Mouse (Mus musculus) intestine, postnatal 0 days (tissue): ENCODE data around the gene Ccdc162. TPM values are rescaled to one million over a fixed set of nuclear protein-coding genes. Genes with fewer than 3 reads are reported as not detected.

Source experiments
- ATAC-seq: fragments of 200-750 bp; cut with Nextera tagmentation; 2 replicates; pipeline ENCODE4 v1.8.0; 2017; ENCODE audit warnings: mild to moderate bottlenecking, moderate TSS enrichment, moderate library complexity
- H3K27ac ChIP-seq: fragments of 300-500 bp; sonication (generic); 2 replicates; pipeline ENCODE4 v1.5.1; 2014; ENCODE audit warnings: mild to moderate bottlenecking, low read depth, low read length, moderate library complexity
- H3K27me3 ChIP-seq: fragments of 300-500 bp; sonication (generic); replicated peaks from 2 replicates; pipeline ENCODE4 v1.6.1; 2014; ENCODE audit warnings: low read length, mixed read lengths; ENCODE audit not compliant: control insufficient read depth, insufficient read depth
- H3K36me3 ChIP-seq: fragments of 300-500 bp; sonication (generic); 2 replicates; pipeline ENCODE4 v1.6.1; 2014; ENCODE audit warnings: mild to moderate bottlenecking, moderate library complexity; ENCODE audit not compliant: control insufficient read depth, insufficient read depth
- H3K4me1 ChIP-seq: fragments of 300-500 bp; sonication (generic); replicated peaks from 2 replicates; pipeline ENCODE4 v1.6.1; 2014; ENCODE audit warnings: antibody characterized with exemption, low read length, mixed read lengths; ENCODE audit not compliant: control insufficient read depth, insufficient read depth
- H3K4me2 ChIP-seq: fragments of 300-500 bp; sonication (generic); replicated peaks from 2 replicates; pipeline ENCODE4 v1.6.1; 2014; ENCODE audit warnings: low read depth, mild to moderate bottlenecking, moderate library complexity
- H3K4me3 ChIP-seq: fragments of 300-500 bp; sonication (generic); 2 replicates; pipeline ENCODE4 v1.5.1; 2014; ENCODE audit warnings: low read depth, low read length
- H3K9ac ChIP-seq: fragments of 300-500 bp; sonication (generic); 2 replicates; pipeline ENCODE4 v1.6.1; 2014; ENCODE audit warnings: mild to moderate bottlenecking, low read depth, low read length
- H3K9me3 ChIP-seq: fragments of 300-500 bp; sonication (generic); 2 replicates; pipeline ENCODE4 v1.6.1; 2016; ENCODE audit warnings: mixed run types; ENCODE audit not compliant: control insufficient read depth
- CTCF ChIP-seq: sonication (generic); IDR thresholded peaks from 2 replicates; pipeline ENCODE4 v1.5.1; 2016; ENCODE audit warnings: low read depth, mild to moderate bottlenecking, control low read depth, antibody characterized with exemption, moderate library complexity
- WGBS: fragments of 180-500 bp; shearing (Covaris S2); extraction: QIAGEN DNeasy Blood & Tissue Kit; methylation state at CpG from one replicate; pipeline ENCODE4 v1.1.7; 2014; 5-methylcytosine and 5-hydroxymethylcytosine counted together
- microRNA-seq: library from miRNA; unstranded; fragments of <30 nt; microRNA quantifications from one replicate; pipeline ENCODE4, GENCODE M21; 2016
- polyA plus RNA-seq: library from polyadenylated mRNA; unstranded; fragments of >200 nt; fragmentation: Nextera tagmentation; extraction: Ambion mirVana; gene quantifications from 2 replicates; pipeline ENCODE4 v1.2.1, GENCODE M21; 2015

Gene Ccdc162
- polyA plus RNA-seq, 1 experiment from 2014 or later = 8.3 TPM

- Histone ChIP-seq H3K4me3 (peak overlapping the region; percentile 73), H3K9ac (peak overlapping the region; percentile 75), H3K36me3 (peaks cover 39% of the 10 kb centered on the region), H3K9me3 (no peaks in the 10 kb centered on the region), H3K4me1 (peaks cover 7% of the 10 kb centered on the region), H3K27me3 (no peaks in the 10 kb centered on the region), H3K4me2 (peak overlapping the region; percentile 100), H3K27ac (peak overlapping the region; percentile 88; the same call in 1 of the 2 replicates)
- TF ChIP-seq CTCF = peak; percentile 56
- 13% methylated on average over 8 of the region's 8 CpGs for WGBS
- ATAC-seq = peak; percentile 34
Observed at GRCm38 (mm10) chr10:41489294-41489693, 227.1 kb downstream of the Ccdc162 start.

DNA sequence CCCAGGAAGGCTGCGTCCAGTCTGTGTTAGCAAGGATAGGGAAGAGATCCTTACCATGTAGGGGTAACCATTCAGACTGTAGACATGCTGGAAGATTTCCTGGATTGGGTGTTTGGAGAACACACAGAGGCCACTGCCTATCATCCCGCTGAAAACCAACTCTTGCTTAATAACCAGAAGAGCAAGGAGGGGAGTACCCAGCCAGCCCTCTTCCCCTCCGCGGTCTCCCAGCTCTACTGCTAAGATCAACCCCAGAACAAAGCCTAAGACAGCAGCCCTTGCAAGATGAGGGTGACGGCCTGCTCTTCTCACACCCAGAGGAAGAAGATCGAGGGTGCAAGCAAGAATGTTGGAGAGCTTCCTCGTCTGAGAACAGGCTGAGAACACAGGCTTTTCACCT is 227.6 kb downstream of the Ccdc162 start:
- H3K27me3 ChIP-seq = no peaks in the 10 kb centered on the region
- peaks cover 42% of the 10 kb centered on the region for H3K36me3 ChIP-seq
- H3K4me3 ChIP-seq = peak overlapping the region; percentile 73
- WGBS = 26% methylated on average over 7 of the region's 7 CpGs
- peak overlapping the region; percentile 75 for H3K9ac ChIP-seq
- H3K27ac ChIP-seq = peak overlapping the region; percentile 60; the same call in 1 of the 2 replicates
- no peaks in the 10 kb centered on the region for H3K9me3 ChIP-seq
- ATAC-seq = no peak
- peaks cover 7% of the 10 kb centered on the region for H3K4me1 ChIP-seq
- H3K4me2 ChIP-seq = peak overlapping the region; percentile 100
- TF ChIP-seq CTCF = no peak

Small RNA genes lying within 50 kb of the gene (microRNA-seq; reads per million reads assigned to microRNA genes)
- not detected for gene Mir3473b

Other genes with a start within 250 kb of the Ccdc162 start
- 32.2 and 37.7 TPM in 2 replicates for gene Mical1, start 240.3 kb downstream of the Ccdc162 start, polyA plus RNA-seq
- 65.1 and 65.8 TPM in 2 replicates for gene Smpd2, start 226.3 kb downstream of the Ccdc162 start, polyA plus RNA-seq
- gene Ppil6, start 226.2 kb downstream of the Ccdc162 start, polyA plus RNA-seq = 1.0 and 1.3 TPM in 2 replicates
- gene Cd164, start 197.2 kb downstream of the Ccdc162 start, polyA plus RNA-seq = 181 and 189 TPM in 2 replicates
- 5.0 and 5.3 TPM in 2 replicates for gene Cep57l1, start 93.2 kb upstream of the Ccdc162 start, polyA plus RNA-seq
- 26.2 and 27.3 TPM in 2 replicates for gene Sesn1, start 93.3 kb upstream of the Ccdc162 start, polyA plus RNA-seq